Mouse (Mus musculus) ES-Bruce4 (cell line): ENCODE results near the gene Arhgap28. TPM values are rescaled to one million over a fixed set of nuclear protein-coding genes. Genes with fewer than 3 reads are reported as not detected.

ENCODE experiments used
- H3K27ac ChIP-seq: 2 replicates; pipeline ENCODE4 v1.5.1; 2012; ENCODE audit warnings: low read length, inconsistent platforms; ENCODE audit not compliant: insufficient read depth
- H3K27me3 ChIP-seq: 2 replicates; pipeline ENCODE4 v1.6.1; 2012; ENCODE audit warnings: mild to moderate bottlenecking, low read length, inconsistent platforms; ENCODE audit not compliant: control insufficient read depth, poor library complexity, insufficient read depth, severe bottlenecking
- H3K36me3 ChIP-seq: 2 replicates; pipeline ENCODE4 v1.6.1; 2012; ENCODE audit warnings: inconsistent platforms, mild to moderate bottlenecking, low read length, moderate library complexity; ENCODE audit not compliant: control insufficient read depth, poor library complexity, insufficient read depth, severe bottlenecking
- H3K4me1 ChIP-seq: one replicate; pipeline ENCODE4 v1.8.1; 2011; ENCODE audit warnings: low read length; ENCODE audit not compliant: control insufficient read depth, insufficient read depth
- H3K4me3 ChIP-seq: 2 replicates; pipeline ENCODE4 v1.5.1; 2011; ENCODE audit warnings: low read depth, mild to moderate bottlenecking, low read length
- H3K9ac ChIP-seq: 2 replicates; pipeline ENCODE4 v1.6.1; 2012; ENCODE audit warnings: low read depth, mild to moderate bottlenecking, inconsistent platforms; ENCODE audit not compliant: poor library complexity, severe bottlenecking
- H3K9me3 ChIP-seq: replicated peaks from 2 replicates; pipeline ENCODE4 v1.6.1; 2012; ENCODE audit warnings: mild to moderate bottlenecking, low read length, inconsistent platforms; ENCODE audit not compliant: control insufficient read depth, poor library complexity, insufficient read depth, severe bottlenecking
- CTCF ChIP-seq: IDR thresholded peaks from one replicate; pipeline ENCODE4 v1.8.1; 2011; ENCODE audit warnings: low read depth, low read length
- EP300 ChIP-seq: IDR thresholded peaks from 2 replicates; pipeline ENCODE4 v1.6.1; 2011; ENCODE audit warnings: low read depth, low read length; ENCODE audit not compliant: insufficient read depth
- POLR2A ChIP-seq: IDR thresholded peaks from one replicate; pipeline ENCODE4 v1.8.1; 2011; ENCODE audit warnings: low read length; ENCODE audit not compliant: insufficient read depth
- polyA plus RNA-seq: library from polyadenylated mRNA; stranded (reverse); fragments of >200 nt; gene quantifications from 2 replicates; pipeline ENCODE4 v1.2.4, GENCODE M21; 2011; ENCODE audit warnings: low read depth; ENCODE audit not compliant: missing spikeins, insufficient read depth, insufficient read length

Arhgap28 gene
- polyA plus RNA-seq, 1 experiment = 15.5 TPM

GRCm38 (mm10) chr17:67816916-67817315 lies 187.0 kb downstream of the Arhgap28 start:
- no peaks in the 10 kb centered on the region for H3K27me3 ChIP-seq
- H3K4me1 ChIP-seq = no peaks in the 10 kb centered on the region
- H3K36me3 ChIP-seq = peaks cover 2% of the 10 kb centered on the region
- H3K4me3 ChIP-seq = no peak overlapping the region
- no peaks in the 10 kb centered on the region for H3K9me3 ChIP-seq
- H3K9ac ChIP-seq = no peak overlapping the region
- TF ChIP-seq POLR2A (no peak), EP300 (no peak), CTCF (no peak)
- no peak overlapping the region for H3K27ac ChIP-seq

- H3K4me3 ChIP-seq = no peak overlapping the region
- H3K9me3 ChIP-seq = no peaks in the 10 kb centered on the region
- no peak overlapping the region for H3K9ac ChIP-seq
- no peak overlapping the region for H3K27ac ChIP-seq
- no peaks in the 10 kb centered on the region for H3K4me1 ChIP-seq
- TF ChIP-seq CTCF (no peak), POLR2A (no peak), EP300 (no peak)
- H3K36me3 ChIP-seq = peaks cover 2% of the 10 kb centered on the region
- no peaks in the 10 kb centered on the region for H3K27me3 ChIP-seq
Observed at GRCm38 (mm10) chr17:67815720-67816119, 188.2 kb downstream of the Arhgap28 start.

- Histone ChIP-seq H3K36me3 (peaks cover 2% of the 10 kb centered on the region), H3K27ac (no peak overlapping the region), H3K9ac (no peak overlapping the region), H3K27me3 (no peaks in the 10 kb centered on the region), H3K4me3 (no peak overlapping the region), H3K9me3 (no peaks in the 10 kb centered on the region), H3K4me1 (no peaks in the 10 kb centered on the region)
- TF ChIP-seq EP300 = no peak
- no peak for TF ChIP-seq POLR2A
- TF ChIP-seq CTCF = no peak
Observed at GRCm38 (mm10) chr17:67813666-67814065, 190.3 kb downstream of the Arhgap28 start.

GRCm38 (mm10) chr17:67809171-67809570 lies 194.7 kb downstream of the Arhgap28 start:
- Histone ChIP-seq H3K4me3 (no peak overlapping the region), H3K4me1 (no peaks in the 10 kb centered on the region), H3K27ac (no peak overlapping the region), H3K27me3 (no peaks in the 10 kb centered on the region), H3K9me3 (no peaks in the 10 kb centered on the region; the same call in 1 of the 2 replicates), H3K36me3 (peaks cover 2% of the 10 kb centered on the region), H3K9ac (no peak overlapping the region)
- TF ChIP-seq EP300 = no peak
- TF ChIP-seq CTCF = no peak
- TF ChIP-seq POLR2A = no peak
